Mouse (Mus musculus) retina, postnatal 7 days (tissue): ENCODE data around the gene Cox5b.
A peak's percentile ranks its signal among the peaks of the same experiment; 100 is the strongest.

Experiments
- DNase-seq: peaks from one replicate; pipeline ENCODE4 v3.0.0-alpha.2; 2012; ENCODE audit warnings: low read depth, low spot score

The Cox5b gene

DNA sequence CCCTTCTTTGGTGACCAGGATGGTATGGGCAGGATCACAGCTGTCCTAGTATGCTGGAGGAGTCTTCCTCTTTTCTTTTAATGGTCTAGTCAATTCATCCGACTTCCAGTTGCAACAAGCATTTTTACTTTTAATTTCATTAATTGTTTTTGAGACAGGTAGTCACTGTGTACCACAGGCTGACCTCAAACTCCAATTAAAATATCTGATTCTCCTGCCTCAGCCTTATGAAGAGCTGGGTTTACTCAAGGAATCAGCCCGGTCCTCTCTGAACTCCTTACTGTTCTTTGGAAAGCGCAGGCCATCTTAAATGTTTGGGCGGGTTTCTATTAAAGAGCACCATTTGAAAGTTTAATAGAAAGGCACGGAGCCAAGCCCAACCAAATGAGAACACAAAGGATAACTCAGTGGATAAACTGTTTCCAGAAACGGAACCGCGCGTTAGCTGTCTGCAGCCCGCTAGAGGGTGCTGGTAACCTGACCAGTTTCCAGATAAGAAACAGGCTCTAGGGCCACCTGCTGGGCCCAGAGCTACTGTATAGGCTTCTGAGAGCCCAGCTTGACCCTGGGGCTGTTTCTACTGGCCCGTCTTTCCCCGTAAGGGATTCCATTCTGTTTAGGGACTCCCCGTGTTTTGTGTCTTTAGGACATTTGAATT, 7.3 kb upstream of the Cox5b start:
- DNase-seq = peak; percentile 64

DNA sequence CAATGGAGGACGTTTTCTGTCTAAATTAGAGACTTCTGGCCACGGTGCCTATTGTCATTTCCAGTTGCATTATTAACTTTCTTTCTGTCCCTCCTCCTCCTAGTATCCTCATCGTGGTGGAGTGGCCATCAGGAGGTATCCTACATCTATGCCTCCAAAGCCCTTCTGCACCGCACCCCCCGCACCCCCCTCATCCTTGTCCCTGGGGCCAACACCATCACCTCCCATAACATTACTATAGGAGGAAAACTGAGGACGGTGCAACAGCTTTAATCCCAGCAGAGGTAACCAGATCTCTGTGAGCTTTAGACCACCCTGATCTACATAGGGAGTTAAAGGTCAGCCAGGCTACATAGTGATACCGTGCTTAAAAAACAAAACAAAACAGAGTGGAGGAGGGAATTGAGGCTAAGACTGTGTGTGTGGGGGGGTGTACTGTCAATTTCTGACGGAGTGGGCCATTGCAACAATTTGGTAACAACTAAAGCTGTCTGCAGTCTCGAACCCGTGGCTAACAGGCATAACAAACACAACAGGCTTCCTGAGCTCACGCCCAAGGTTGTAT, 496 bp upstream of the Cox5b start:
- no peak for DNase-seq

DNA sequence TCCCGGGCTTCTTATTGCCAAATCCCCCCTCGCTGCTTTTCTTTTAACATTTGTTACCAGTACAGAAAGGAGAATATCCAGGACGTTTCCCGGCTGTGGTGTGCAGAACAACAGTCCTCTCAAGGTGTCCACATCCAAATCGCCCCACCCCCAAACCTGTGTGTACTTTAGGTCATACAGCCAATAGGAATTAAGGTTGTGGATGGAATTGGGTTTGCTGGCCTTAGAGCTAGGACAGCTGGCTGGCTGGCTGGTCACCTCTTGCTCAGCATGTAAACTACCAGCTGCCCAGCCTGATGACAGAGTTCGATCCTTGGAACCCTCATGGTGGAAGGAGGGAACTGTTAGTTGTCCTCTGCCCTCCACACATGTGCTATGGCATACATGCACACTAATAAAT, 3.6 kb downstream of the Cox5b start:
- no peak for DNase-seq

DNA sequence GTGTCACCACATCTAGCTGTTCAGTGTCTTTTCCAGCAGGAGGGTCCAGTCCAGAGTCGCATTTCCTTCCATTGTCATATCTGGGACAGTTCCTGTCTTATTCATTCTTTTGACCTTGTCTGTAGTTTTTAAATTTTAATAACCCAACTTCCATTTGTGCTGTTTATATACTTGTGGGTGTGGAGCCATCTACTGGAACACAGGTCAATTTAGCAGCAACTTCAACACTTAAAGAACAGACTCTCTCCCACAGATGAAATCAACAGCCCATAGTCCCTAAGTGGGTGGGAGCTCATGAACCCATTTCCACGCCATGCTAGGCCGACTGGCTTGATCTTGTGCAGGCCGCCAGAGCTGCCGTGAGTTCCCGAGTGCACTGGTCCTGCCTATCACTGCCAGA, 5.2 kb downstream of the Cox5b start:
- DNase-seq = no peak

GRCm38 (mm10) chr1:36697030-36697429, 5.8 kb downstream of the Cox5b start:
- no peak for DNase-seq

GRCm38 (mm10) chr1:36707166-36707565, 15.9 kb downstream of the Cox5b start:
- no peak for DNase-seq

DNA sequence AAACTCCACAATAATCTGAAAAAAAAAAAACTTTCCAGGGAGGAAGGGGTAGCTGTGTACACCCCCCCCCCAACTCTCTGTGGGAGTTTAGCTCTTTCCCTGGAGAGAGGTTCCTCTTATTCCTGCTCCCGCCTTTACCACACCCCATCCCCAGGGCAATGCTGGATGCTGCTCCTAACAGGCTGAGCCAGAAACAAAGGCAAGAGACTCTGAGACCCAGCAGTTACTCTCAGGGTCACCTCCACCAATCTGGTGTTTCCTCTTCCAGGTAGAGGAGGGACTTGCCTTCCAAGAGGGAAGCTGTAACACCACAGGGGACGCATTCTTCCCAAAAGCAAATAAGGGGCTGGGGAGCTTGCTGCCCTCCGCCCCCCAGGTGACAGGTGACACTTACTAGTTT, 16.5 kb downstream of the Cox5b start:
- DNase-seq = no peak

DNA sequence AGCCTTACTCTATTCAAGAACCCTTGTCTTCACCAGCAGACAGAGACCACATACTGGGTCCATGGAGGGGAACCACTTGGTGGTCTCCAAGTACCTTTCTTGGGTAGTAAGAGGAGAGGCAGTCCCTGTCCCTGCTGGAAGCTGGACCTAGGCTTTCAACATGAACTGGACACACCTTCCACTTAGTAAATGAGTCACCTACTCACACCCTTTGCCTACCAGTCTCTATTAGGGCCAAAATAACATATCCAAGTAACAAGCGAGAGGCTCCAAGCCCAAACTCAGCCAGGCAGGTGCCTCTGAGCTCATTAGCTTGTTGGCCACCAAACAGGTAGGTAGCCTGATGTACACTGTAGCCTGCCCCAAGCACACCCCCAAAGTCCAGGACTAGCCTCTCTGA, 17.4 kb downstream of the Cox5b start:
- DNase-seq = no peak

- DNase-seq = no peak
Observed at GRCm38 (mm10) chr1:36709055-36709853, 18.0 kb downstream of the Cox5b start.

GRCm38 (mm10) chr1:36709854-36710280, 18.6 kb downstream of the Cox5b start, which contains the start of gene 4933424G06Rik:
TSS of gene 4933424G06Rik (plus strand) at chr1:36710149.
- peak; percentile 96 for DNase-seq

DNA sequence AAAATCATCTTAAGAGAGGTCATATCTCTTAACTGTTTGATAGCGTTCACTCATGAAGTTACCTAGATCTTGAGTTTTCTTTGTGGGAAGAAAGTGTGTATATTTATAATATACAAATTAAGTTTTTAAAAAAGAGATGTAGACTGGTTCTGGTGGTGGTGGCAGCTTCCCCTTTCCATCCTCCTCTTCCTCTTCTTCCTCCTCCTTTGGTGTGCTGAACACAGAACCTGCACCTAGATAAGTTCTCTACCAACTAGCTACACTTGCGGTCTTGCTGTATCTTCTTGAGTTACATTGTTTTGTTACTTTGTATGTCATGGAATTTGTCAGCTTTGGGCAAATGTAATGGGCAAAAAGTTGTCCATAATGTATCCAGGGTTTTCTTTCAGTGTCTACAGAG, 19.9 kb downstream of the Cox5b start:
- no peak for DNase-seq

GRCm38 (mm10) chr1:36714311-36714710, 23.1 kb downstream of the Cox5b start, which contains the start of gene Actr1b:
TSS of gene Actr1b (minus strand) at chr1:36714422.
- no peak for DNase-seq

DNA sequence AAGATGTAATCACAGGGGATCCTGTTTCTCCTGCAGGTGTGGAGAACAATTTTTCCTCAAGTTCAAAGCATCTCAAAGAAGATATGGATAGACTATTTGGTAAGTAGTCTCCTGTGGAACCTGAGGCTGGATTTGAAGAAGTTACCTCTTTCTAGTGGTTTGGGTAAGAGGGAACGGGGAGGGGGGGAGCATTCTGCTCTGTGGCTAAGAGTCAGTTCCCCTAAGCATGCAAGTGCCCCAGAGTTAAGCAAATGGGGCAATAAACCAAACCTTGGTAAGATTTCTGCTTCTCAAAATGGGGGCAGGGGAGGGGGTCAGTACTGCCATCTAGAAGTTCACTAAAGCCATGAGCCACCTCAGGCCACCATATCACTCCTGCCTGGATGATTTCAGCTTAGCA, 27.5 kb downstream of the Cox5b start:
- no peak for DNase-seq

DNA sequence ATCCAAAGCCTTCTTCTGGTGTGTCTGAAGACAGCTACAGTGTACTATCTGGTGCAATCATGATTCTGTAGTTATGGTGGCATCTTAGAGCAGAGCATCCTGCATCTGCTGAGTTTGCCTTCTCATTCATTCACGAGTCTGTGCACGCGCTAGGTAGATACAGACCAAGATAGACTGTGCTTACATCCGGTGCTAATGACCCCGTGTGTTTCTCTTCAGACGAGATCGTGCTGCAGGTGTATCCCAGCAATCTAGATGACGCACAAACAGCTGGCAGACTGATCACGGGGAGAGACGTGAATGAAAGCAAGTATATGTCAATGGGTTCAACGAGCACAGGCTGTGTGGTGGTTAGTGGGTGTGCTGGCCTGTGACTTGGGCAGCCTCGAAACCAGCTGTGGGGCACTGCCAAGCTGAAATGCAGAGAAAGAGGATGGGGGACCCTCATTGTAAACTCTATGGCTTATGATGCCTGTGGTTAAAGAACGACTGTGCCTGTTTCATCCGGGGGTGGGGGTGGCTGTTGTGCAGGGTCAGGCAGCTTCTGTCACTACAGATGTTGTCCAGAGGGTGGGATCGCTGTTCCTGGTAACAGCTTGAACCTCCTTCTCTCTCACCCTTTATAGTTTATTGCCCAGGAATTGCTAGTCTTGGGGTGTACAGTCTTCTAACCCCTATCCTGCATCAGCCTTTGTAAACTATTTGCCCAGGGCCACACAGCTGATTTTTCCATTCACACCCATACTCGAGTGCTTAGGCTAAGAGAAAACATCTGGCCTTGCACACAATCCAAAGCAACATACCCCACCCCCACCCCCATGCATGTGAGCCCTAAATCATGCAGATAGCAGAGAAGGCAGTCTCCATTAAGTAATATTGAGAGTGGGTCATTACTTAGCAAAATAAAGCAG, 32.2 kb downstream of the Cox5b start:
- DNase-seq = no peak

DNA sequence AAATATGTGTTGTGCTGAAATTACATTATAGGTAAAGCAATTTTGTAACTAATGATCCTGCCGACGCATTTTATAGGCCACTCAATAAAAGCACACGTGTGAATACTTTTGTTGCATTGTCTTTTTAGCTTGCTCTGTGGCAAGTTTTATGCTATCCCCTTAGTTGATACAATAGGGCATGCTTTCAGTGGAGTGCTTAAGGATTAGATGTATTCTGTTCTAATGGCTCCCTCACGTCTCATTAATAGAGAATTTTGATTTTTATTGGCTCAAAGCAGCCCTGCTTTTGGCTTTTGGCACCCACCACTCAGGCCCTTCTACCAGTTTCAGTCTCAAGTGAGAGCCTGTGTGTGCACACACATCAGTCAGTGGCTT, 32.8 kb downstream of the Cox5b start:
- DNase-seq = no peak

GRCm38 (mm10) chr1:36737300-36737699, 46.1 kb downstream of the Cox5b start:
- DNase-seq = peak; percentile 86

- DNase-seq = no peak
Observed at GRCm38 (mm10) chr1:36739231-36739630, 48.0 kb downstream of the Cox5b start.

DNA sequence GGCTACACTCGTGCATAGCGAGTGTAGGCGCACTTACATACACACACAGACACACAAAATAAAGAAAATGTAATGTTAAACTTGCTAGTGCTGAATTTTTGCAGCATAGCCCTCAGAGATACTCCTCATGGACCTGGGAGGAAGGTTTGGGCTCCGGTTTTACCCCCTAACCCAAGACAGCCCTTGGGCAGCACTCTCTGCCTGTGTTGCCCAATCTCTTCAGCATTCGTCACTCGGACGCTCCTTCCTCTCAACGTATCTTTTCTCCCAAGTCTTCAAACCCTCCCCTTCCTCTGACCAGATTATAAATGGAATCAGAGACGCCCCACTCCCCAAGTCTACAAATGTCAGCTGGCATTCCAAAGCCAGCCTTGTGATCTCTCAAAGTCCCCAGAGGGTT, 51.8 kb downstream of the Cox5b start:
- DNase-seq = no peak
